Mouse (Mus musculus): ENCODE data around the gene Svs1.
"Not testable (repeated sequence)": the region's sequence is repeated elsewhere in the genome, so short reads cannot be mapped to it uniquely, and the experiment has no call there.

Gene Svs1

DNA sequence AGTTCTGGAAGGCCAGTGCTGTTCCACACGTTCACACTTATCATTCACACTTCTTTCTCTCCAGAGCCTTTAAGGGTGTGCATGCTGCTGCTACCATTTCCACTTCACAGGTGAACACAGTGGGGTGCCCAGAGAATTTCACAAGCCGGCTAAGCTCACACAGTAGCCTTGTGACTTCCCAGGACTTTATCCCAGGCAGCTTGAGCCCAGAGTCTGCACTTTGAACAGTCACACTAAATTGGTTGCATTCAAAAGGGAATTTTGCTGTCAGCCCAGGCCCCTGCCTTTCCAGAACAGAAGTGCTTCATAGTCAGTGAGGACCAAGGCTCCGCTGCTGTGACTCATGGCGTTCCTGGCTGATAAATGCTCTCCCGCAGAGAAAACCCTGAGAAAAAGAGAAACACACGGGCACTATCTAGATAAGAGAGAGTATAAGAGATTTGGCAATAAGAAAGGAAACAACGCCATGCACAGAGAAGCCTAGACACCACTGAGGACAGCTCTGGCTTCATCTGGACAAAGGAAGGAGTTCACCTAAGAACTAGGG is at the start of gene Svs1:
Gene Svs1, plus strand, starts transcription at position 418 of the 547 bp plus-strand sequence.
- no peak for DNase-seq (ENCODE audit: extremely low read depth, low read depth, low spot score)

GRCm38 (mm10) chr6:48949596-48949995 is 37.1 kb upstream of the Svs1 start:
- no peak for DNase-seq (ENCODE audit: extremely low read depth, low read depth, low spot score)

DNA sequence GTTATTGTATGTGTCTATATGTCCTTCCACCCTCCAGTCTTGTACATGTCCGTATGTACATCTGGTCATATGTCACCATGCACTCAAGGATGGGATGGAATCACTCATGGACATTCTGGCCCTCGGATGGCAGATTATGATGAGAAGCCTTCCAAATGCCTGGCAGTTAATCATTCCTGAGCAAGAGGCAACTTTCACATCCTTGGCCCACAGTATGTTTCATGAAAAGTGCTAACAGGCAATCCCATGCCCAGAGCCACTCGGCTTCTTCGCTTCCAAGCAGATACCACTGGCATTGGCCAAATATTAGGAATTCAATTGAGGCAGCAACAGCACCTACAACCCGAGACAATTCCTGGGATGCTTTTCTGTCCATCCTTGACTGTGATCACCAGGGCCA is 36.0 kb upstream of the Svs1 start:
- no peak for DNase-seq (ENCODE audit: extremely low read depth, low read depth, low spot score)

DNA sequence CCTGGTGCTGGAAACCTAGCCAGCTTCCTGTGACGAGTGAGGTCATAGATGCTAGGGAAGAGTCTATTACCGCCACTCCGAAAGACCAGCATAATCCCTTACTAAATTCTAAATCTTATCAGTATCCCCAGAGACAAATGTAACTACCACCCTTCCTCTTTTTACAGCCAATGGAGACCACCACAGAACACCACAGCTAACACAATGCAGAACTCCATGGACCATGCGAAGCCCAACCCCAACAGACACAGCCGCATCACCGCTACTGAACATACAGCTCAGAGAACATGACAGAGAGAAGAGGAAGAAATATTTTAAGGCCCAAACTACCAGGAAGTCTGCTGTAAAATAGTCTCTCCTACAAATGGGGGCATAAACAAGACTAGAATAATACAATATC is 35.0 kb upstream of the Svs1 start:
- no peak for DNase-seq (ENCODE audit: extremely low read depth, low read depth, low spot score)

DNA sequence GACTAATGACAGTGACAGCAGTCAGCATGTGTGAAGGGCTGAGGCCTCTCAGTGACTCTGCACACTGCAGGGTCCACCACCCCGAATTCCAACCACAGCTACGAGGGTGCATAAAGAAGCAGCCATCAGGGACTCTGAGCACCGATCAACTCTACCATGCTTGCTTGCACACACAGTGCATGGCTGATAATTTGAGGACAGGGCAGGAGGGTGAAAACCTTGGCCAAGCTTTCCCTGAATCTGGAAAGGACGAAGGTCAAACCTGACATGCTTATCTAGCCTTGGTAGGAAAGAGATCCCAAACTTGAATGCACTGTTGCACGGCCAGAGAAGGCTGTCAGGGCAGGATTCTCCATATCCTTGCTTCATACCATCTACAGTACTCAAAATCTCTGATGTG is 33.4 kb upstream of the Svs1 start:
- no peak for DNase-seq (ENCODE audit: extremely low read depth, low read depth, low spot score)

DNA sequence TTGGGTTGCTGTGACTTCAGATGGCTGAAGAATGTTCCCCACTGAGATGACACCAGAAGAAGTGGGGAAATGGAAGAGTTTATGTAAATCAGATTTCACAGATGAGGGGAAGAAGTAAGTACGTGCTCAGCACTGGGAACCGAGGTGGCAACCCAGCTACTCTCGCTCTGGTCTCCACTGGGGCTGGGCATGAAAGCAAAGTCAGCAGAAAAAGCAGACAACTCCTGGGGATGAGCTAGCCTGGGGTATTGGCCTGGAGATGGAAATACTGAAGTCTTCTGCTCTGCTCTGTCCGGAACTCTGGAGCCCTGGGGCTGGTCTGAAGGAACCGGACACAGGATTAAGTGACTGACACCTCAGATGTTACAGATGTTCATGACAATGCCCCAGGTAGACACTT is 32.5 kb upstream of the Svs1 start:
- no peak for DNase-seq (ENCODE audit: extremely low read depth, low read depth, low spot score)

DNA sequence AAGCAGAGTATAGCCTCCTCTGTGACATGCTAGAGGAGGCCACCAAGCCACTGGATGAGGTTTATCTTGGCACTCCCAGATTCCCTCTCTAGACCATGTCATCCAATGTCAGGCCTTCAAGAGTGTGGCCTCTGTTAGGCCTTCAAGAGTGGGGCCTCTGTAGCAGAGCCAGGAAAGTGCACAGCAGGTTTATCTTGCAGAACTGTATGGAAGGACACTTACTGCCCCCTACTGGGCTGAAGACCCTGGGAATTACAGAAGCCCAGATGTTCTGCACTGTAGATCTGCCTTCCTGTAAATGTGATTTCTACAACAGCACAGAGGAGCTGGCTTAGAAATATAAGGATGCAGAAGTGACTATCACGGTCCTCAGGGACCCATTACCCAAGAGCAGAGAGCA is 31.7 kb upstream of the Svs1 start:
- no peak for DNase-seq (ENCODE audit: extremely low read depth, low read depth, low spot score)

- no peak for DNase-seq (ENCODE audit: extremely low read depth, low read depth, low spot score)
Measured at GRCm38 (mm10) chr6:48956785-48957184, 29.9 kb upstream of the Svs1 start.

DNA sequence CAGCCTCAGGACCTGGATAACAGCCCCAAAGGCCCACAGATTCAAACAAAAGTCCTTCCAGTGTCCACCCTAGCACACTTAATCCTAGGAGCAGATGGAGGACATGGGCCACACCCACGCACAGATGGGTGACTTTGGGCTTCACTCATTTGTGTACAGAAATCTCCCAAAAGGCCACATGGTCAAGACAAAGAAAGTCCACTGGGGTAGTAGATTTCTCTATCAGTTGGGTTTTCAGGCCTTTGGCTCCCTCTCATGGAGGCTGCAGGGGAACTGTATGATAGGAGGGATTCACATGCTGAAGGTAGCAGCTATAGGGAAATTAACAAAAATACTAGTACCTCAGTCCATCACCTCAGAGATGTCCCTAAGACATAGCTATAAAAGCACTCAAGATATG is 28.6 kb upstream of the Svs1 start:
- no peak for DNase-seq (ENCODE audit: extremely low read depth, low read depth, low spot score)

- DNase-seq (ENCODE audit: extremely low read depth, low read depth, low spot score), result not testable (repeated sequence)
Measured at GRCm38 (mm10) chr6:48959151-48959550, 27.5 kb upstream of the Svs1 start.

GRCm38 (mm10) chr6:48966696-48967095 is 20.0 kb upstream of the Svs1 start:
- not testable (repeated sequence) for DNase-seq (ENCODE audit: extremely low read depth, low read depth, low spot score)

DNA sequence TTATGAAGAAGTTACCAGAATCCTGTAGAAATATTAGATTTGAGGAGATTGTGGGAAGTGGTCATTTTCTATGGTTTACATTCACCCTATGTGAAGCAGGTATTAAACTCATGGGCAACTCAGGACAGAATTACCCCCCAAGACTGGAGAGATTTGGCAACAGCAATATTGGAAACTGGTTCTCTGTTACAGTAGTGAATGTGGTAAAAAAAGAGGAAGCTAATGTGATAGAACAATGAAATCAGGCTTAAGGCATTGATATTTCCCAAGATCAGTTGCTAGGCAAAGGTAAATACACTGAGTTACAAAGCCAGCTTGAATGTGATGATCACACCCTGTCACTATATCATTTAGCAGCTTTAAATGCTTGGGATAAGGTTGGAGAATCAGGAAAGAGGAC is 18.8 kb upstream of the Svs1 start:
- DNase-seq (ENCODE audit: extremely low read depth, low read depth, low spot score), result no peak

GRCm38 (mm10) chr6:48974663-48975062 is 12.0 kb upstream of the Svs1 start, which contains the start of gene Doxl2:
Gene Doxl2 (plus strand): TSS chr6:48974963.
- no peak for DNase-seq (ENCODE audit: extremely low read depth, low read depth, low spot score)

DNA sequence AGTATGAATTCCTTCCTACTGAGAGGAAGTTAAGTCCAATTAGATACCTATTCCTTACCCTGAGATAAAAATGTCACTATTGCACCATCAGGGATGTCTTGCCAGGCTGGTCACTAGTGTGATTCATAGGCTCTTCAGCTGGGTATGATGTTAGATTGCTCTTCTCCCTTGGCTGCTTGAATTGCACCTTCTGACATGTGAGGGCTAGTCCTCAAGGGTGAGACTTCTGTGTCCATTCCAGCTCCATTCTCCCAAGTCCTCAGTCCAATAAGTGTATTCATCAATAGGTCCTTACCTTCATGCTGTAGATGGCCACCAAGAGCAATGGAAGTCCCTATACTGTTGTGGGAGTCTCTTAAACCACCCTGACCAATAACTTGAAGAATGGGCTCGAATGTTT is 7.0 kb upstream of the Svs1 start:
- no peak for DNase-seq (ENCODE audit: extremely low read depth, low read depth, low spot score)

DNA sequence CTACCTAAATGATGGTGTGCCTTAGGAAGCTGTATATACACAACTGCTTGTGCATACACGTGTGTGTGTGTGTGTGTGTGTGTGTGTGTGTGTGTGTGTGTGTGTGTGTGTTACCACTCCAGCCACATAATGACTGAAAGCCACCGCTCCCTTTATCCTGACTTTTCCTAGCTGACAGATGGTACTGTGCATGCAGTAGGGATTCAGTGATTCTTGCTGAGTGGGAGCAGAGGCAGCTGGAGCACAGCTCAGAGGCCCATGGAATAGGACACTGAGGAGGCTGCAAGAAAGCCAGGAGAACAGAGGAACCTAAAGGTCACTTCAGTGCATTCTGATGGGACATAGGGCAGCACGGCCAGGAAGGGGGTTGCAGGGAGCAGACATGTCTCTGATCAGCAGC is 4.4 kb upstream of the Svs1 start:
- no peak for DNase-seq (ENCODE audit: extremely low read depth, low read depth, low spot score)

DNA sequence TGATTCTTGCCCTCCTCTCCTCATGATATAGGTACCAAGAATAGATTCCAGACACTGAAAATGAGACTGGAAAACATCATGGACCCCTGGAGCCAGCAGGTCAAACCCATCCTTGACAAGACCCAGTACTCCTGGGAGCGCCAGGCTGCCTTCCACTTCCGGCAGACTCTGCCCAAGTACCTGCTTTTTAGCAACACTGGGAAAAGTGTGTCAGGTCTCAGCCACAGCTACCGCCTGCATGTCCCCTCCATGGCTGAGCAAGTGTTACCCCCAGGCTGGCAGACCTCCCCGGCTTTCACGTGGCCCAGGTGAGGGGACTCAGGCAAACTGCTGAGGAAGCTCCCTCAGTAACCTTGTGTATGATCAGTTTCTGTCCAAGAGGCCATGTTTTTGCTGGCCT is 3.3 kb downstream of the Svs1 start:
- no peak for DNase-seq (ENCODE audit: extremely low read depth, low read depth, low spot score)

- no peak for DNase-seq (ENCODE audit: extremely low read depth, low read depth, low spot score)
Measured at GRCm38 (mm10) chr6:48991991-48992390, 5.3 kb downstream of the Svs1 start.

DNA sequence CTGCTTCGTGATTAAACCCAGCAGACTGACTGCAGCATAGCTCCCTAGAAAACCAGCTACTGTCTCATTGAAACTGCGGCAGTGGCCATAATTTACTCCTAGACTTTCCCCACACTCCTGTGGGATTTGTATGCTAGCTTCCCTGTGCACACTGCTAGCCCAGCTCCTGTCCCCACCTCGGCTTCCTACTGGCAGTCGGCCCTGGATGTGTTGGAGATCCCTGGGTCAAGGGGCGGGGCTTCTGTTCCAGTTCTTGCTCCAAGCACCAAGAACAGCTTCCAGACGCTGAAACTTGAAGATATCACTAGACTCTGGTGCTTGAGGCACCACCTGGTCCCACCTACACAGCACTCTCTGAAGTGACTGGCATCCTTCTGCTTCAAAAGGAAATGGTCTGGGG is 11.5 kb downstream of the Svs1 start:
- no peak for DNase-seq (ENCODE audit: extremely low read depth, low read depth, low spot score)

DNA sequence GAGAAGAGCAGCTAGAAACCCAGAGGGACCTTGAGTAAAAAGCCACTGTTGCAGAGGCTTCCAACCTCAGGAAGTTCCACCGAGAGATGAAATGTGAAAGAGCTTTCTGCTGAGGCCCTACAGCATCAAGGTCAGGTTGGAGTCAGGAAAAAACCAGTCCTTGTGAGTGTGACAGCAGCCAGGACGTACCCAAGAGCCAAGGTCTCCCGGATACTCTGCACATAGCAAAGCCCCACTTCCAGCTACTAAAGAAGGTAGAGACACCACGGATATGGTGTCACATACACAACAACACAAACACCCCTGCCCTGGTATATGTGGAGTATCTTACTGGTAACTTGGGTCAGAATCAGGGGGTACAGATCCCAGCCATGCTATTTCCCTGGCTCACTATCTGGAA is 12.1 kb downstream of the Svs1 start:
- no peak for DNase-seq (ENCODE audit: extremely low read depth, low read depth, low spot score)

GRCm38 (mm10) chr6:49003381-49003780 is 16.7 kb downstream of the Svs1 start:
- DNase-seq (ENCODE audit: extremely low read depth, low read depth, low spot score), result no peak

DNA sequence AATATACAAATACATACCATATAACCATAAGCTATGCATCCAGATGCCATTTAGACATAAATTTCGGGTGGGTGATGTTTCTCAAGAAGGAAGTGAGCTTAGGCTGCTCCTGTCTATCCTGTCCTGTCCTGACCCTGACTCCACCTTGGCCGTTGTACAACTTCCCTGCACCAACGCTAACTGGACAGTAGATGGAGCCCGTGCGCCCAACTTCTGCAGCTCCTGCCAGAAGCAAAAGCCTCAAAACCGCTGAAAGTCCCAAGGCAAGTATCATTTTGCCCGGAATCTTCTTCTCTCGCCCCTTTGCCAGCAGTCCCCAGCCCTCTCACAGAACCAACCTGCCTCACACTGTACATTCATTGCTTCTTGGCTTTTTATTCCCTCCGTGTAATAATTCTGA is 21.3 kb downstream of the Svs1 start:
- no peak for DNase-seq (ENCODE audit: extremely low read depth, low read depth, low spot score)

DNA sequence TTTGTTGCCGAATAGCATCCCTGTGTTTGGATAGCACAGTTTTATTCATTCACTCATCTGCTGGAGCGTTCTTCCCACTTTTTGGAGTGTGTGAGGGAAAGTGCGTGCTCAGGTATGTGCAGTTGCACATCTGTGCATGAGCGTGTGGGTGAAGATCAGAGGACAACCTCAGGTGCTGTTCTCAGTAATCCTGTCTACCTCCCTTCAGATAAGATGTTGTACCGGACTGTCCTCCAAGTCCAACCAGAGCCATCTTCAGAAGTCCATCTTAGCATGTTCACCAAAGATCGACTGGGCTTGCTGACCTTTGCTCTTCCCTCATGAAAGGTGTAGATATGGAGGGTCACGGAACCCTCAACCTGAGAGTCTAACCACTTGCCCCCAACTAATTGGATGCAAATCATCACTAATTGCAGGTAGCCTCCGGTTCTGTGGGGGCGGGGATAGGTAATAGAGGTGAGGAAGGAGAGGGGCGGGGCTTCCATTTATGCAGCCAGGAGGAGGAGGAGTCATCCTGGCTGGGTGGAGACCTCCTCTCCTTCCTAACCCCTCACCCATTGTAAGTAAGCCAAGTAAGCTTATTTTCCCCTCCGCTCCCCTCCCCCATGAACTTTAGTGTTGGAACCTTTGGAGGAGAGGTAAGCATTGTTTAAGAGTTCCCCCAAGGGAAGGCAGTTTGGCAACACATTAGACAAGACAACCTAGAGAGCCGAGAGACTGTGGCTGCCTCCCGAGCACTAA is 21.9 kb downstream of the Svs1 start:
- DNase-seq (ENCODE audit: extremely low read depth, low read depth, low spot score), result no peak

- no peak for DNase-seq (ENCODE audit: extremely low read depth, low read depth, low spot score)
Measured at GRCm38 (mm10) chr6:49009161-49009555, 22.5 kb downstream of the Svs1 start.

Data from fat pad, adult 2 months (tissue).